20 mouse cellular contexts compared by ENCODE assay signal in genomic region chr16:65312947-65313346, GRCm38 (mm10).
"Had no signal": no experiment of that assay in that cellular context is flagged by ENCODE, and none has a peak within 500 bp of the region (broad histone marks: within the 10 kb centered on the region; RNA-seq: fewer than 3 reads in every experiment).

No protein-coding gene starts in this region.

- H3K36me3 ChIP-seq: kidney, embryonic 15.5 days; limb, embryonic 15.5 days; lung, embryonic 15.5 days; midbrain, embryonic 12.5 days; midbrain, embryonic 15.5 days; neural tube, embryonic 13.5 days had no signal

- H3K9ac ChIP-seq: kidney, embryonic 15.5 days; limb, embryonic 15.5 days; liver, embryonic 14.5 days; liver, postnatal 0 days; lung, embryonic 15.5 days; midbrain, embryonic 12.5 days; midbrain, embryonic 15.5 days; neural tube, embryonic 13.5 days had no signal

- H3K9me3 ChIP-seq: kidney, embryonic 15.5 days; limb, embryonic 15.5 days; lung, embryonic 15.5 days; midbrain, embryonic 12.5 days; midbrain, embryonic 15.5 days; neural tube, embryonic 13.5 days had no signal

- H3K4me3 ChIP-seq: kidney, embryonic 15.5 days; limb, embryonic 15.5 days; lung, embryonic 15.5 days; midbrain, embryonic 12.5 days; midbrain, embryonic 15.5 days; neural tube, embryonic 13.5 days had no signal

- H3K4me2 ChIP-seq: kidney, embryonic 15.5 days; limb, embryonic 15.5 days; liver, embryonic 11.5 days; lung, embryonic 15.5 days; midbrain, embryonic 12.5 days; midbrain, embryonic 15.5 days; neural tube, embryonic 13.5 days had no signal

- DNase-seq: kidney, adult 11 months; kidney, adult 8-10 months; kidney, postnatal 10 days; kidney, postnatal 36 days; liver, postnatal 0 days; lung, postnatal 10 days; lung, postnatal 4 days; retina, postnatal 1 day; thymus, adult 2 months; thymus, postnatal 14 days; thymus, postnatal 4 days had no signal

- ATAC-seq: liver, postnatal 0 days; midbrain, embryonic 15.5 days had no signal

- H3K27ac ChIP-seq: kidney, embryonic 15.5 days; limb, embryonic 15.5 days; liver, embryonic 14.5 days; lung, embryonic 15.5 days; midbrain, embryonic 12.5 days; midbrain, embryonic 15.5 days; neural tube, embryonic 13.5 days; stomach, postnatal 0 days had no signal

- H3K27me3 ChIP-seq: kidney, embryonic 15.5 days; limb, embryonic 15.5 days; lung, embryonic 15.5 days; midbrain, embryonic 12.5 days; midbrain, embryonic 15.5 days; neural tube, embryonic 13.5 days had no signal

- H3K4me1 ChIP-seq: kidney, embryonic 15.5 days; limb, embryonic 15.5 days; lung, embryonic 15.5 days; midbrain, embryonic 12.5 days; midbrain, embryonic 15.5 days; neural tube, embryonic 13.5 days had no signal
